Mouse (Mus musculus): Measurements from ENCODE around the gene Phex. TPM values are rescaled to one million over a fixed set of nuclear protein-coding genes. Genes with fewer than 3 reads are reported as not detected.

Gene Phex
- polyA plus RNA-seq, 1 experiment from 2014 or later: 0.10 TPM

- Histone ChIP-seq H3K36me3 (no peaks in the 10 kb centered on the region), H3K27me3 (ENCODE audit: low read depth, poor library complexity, severe bottlenecking) (no peaks in the 10 kb centered on the region), H3K9me3 (replicated peaks) (no peaks in the 10 kb centered on the region), H3K4me1 (no peaks in the 10 kb centered on the region), H3K27ac (replicated peaks) (no peak overlapping the region), H3K4me3 (no peak overlapping the region)
- WGBS: 56% methylated on average over 3 of the region's 3 CpGs
- DNase-seq (ENCODE audit: low spot score): no peak
These were observed 41.2 kb downstream of the Phex start for GRCm38 (mm10) chrX:157373873-157374272.

- Histone ChIP-seq H3K9me3 (replicated peaks) (no peaks in the 10 kb centered on the region), H3K27me3 (ENCODE audit: low read depth, poor library complexity, severe bottlenecking) (no peaks in the 10 kb centered on the region), H3K4me1 (no peaks in the 10 kb centered on the region), H3K4me3 (no peak overlapping the region), H3K36me3 (no peaks in the 10 kb centered on the region), H3K27ac (replicated peaks) (no peak overlapping the region)
- no peak for DNase-seq (ENCODE audit: low spot score)
These were observed 45.9 kb downstream of the Phex start for GRCm38 (mm10) chrX:157369166-157369565.

GRCm38 (mm10) chrX:157355521-157355920 is 59.6 kb downstream of the Phex start:
- no peaks in the 10 kb centered on the region for H3K36me3 ChIP-seq
- H3K27me3 ChIP-seq (ENCODE audit: low read depth, poor library complexity, severe bottlenecking): 0 out of 2 replicates have a peak, but pooled peaks cover 6% of the 10 kb centered on the region
- H3K27ac ChIP-seq (replicated peaks): no peak overlapping the region
- H3K4me1 ChIP-seq: no peaks in the 10 kb centered on the region
- no peaks in the 10 kb centered on the region for H3K9me3 ChIP-seq (replicated peaks)
- 90% methylated on average over 4 of the region's 4 CpGs for WGBS
- no peak overlapping the region for H3K4me3 ChIP-seq
- DNase-seq (ENCODE audit: low spot score): no peak

- no peak overlapping the region for H3K4me3 ChIP-seq
- WGBS: 85% methylated on average over 6 of the region's 6 CpGs
- DNase-seq (ENCODE audit: low spot score): no peak
- H3K36me3 ChIP-seq: no peaks in the 10 kb centered on the region
- H3K27ac ChIP-seq (replicated peaks): no peak overlapping the region
- H3K27me3 ChIP-seq (ENCODE audit: low read depth, poor library complexity, severe bottlenecking): peaks cover 6% of the 10 kb centered on the region; the same call in 1 of the 2 replicates
- no peaks in the 10 kb centered on the region for H3K9me3 ChIP-seq (replicated peaks)
- H3K4me1 ChIP-seq: no peaks in the 10 kb centered on the region
These were observed 68.9 kb downstream of the Phex start for GRCm38 (mm10) chrX:157346201-157346600.

- Histone ChIP-seq H3K27me3 (ENCODE audit: low read depth, poor library complexity, severe bottlenecking) (peaks cover 10% of the 10 kb centered on the region; the same call in 1 of the 2 replicates), H3K9me3 (replicated peaks) (no peaks in the 10 kb centered on the region), H3K4me1 (no peaks in the 10 kb centered on the region), H3K36me3 (no peaks in the 10 kb centered on the region), H3K27ac (replicated peaks) (no peak overlapping the region), H3K4me3 (no peak overlapping the region)
- WGBS: 64% methylated on average over 4 of the region's 4 CpGs
- DNase-seq (ENCODE audit: low spot score): no peak
These were observed 80.4 kb downstream of the Phex start for GRCm38 (mm10) chrX:157334726-157335125.

- DNase-seq (ENCODE audit: low spot score): no peak
- Histone ChIP-seq H3K27ac (replicated peaks) (no peak overlapping the region), H3K4me3 (no peak overlapping the region), H3K9me3 (replicated peaks) (no peaks in the 10 kb centered on the region), H3K36me3 (no peaks in the 10 kb centered on the region), H3K27me3 (ENCODE audit: low read depth, poor library complexity, severe bottlenecking) (peaks cover 6% of the 10 kb centered on the region; the same call in 1 of the 2 replicates), H3K4me1 (no peaks in the 10 kb centered on the region)
- 97% methylated on average over 3 of the region's 3 CpGs for WGBS
These were observed 85.3 kb downstream of the Phex start for GRCm38 (mm10) chrX:157329821-157330220.

- no peaks in the 10 kb centered on the region for H3K4me1 ChIP-seq
- no peak overlapping the region for H3K27ac ChIP-seq (replicated peaks)
- WGBS: 76% methylated on average over 1 of the region's 1 CpGs
- H3K4me3 ChIP-seq: no peak overlapping the region
- H3K27me3 ChIP-seq (ENCODE audit: low read depth, poor library complexity, severe bottlenecking): peaks cover 2% of the 10 kb centered on the region; the same call in 1 of the 2 replicates
- H3K9me3 ChIP-seq (replicated peaks): no peaks in the 10 kb centered on the region
- DNase-seq (ENCODE audit: low spot score): no peak
- no peaks in the 10 kb centered on the region for H3K36me3 ChIP-seq
These were observed 86.7 kb downstream of the Phex start for GRCm38 (mm10) chrX:157328396-157328795.

GRCm38 (mm10) chrX:157327756-157328155 is 87.4 kb downstream of the Phex start:
- Histone ChIP-seq H3K4me3 (no peak overlapping the region), H3K27ac (replicated peaks) (no peak overlapping the region), H3K36me3 (no peaks in the 10 kb centered on the region), H3K9me3 (replicated peaks) (no peaks in the 10 kb centered on the region), H3K4me1 (no peaks in the 10 kb centered on the region), H3K27me3 (ENCODE audit: low read depth, poor library complexity, severe bottlenecking) (no peaks in the 10 kb centered on the region)
- 91% methylated on average over 3 of the region's 3 CpGs for WGBS
- DNase-seq (ENCODE audit: low spot score): no peak

GRCm38 (mm10) chrX:157324396-157324795 is 90.7 kb downstream of the Phex start:
- Histone ChIP-seq H3K36me3 (no peaks in the 10 kb centered on the region), H3K4me3 (no peak overlapping the region), H3K4me1 (no peaks in the 10 kb centered on the region), H3K9me3 (replicated peaks) (no peaks in the 10 kb centered on the region), H3K27me3 (ENCODE audit: low read depth, poor library complexity, severe bottlenecking) (no peaks in the 10 kb centered on the region), H3K27ac (replicated peaks) (no peak overlapping the region)
- no peak for DNase-seq (ENCODE audit: low spot score)
- WGBS: 89% methylated on average over 3 of the region's 3 CpGs

- 0 out of 2 replicates have a peak, but pooled peaks cover 2% of the 10 kb centered on the region for H3K4me1 ChIP-seq
- no peak overlapping the region for H3K27ac ChIP-seq (replicated peaks)
- 88% methylated on average over 3 of the region's 3 CpGs for WGBS
- DNase-seq (ENCODE audit: low spot score): no peak
- peaks cover 25% of the 10 kb centered on the region for H3K27me3 ChIP-seq (ENCODE audit: low read depth, poor library complexity, severe bottlenecking)
- no peaks in the 10 kb centered on the region for H3K9me3 ChIP-seq (replicated peaks)
- no peaks in the 10 kb centered on the region for H3K36me3 ChIP-seq
- H3K4me3 ChIP-seq: no peak overlapping the region
These were observed 104.8 kb downstream of the Phex start for GRCm38 (mm10) chrX:157310331-157310730.

GRCm38 (mm10) chrX:157308171-157308570 is 106.9 kb downstream of the Phex start:
- 88% methylated on average over 1 of the region's 1 CpGs for WGBS
- no peak for DNase-seq (ENCODE audit: low spot score)
- peaks cover 35% of the 10 kb centered on the region for H3K27me3 ChIP-seq (ENCODE audit: low read depth, poor library complexity, severe bottlenecking)
- 0 out of 2 replicates have a peak, but pooled peaks cover 2% of the 10 kb centered on the region for H3K4me1 ChIP-seq
- H3K27ac ChIP-seq (replicated peaks): no peak overlapping the region
- no peaks in the 10 kb centered on the region for H3K36me3 ChIP-seq
- H3K9me3 ChIP-seq (replicated peaks): no peaks in the 10 kb centered on the region
- no peak overlapping the region for H3K4me3 ChIP-seq

- Histone ChIP-seq H3K4me1 (0 out of 2 replicates have a peak, but pooled peaks cover 2% of the 10 kb centered on the region), H3K9me3 (replicated peaks) (no peaks in the 10 kb centered on the region), H3K27ac (replicated peaks) (no peak overlapping the region), H3K4me3 (no peak overlapping the region), H3K27me3 (ENCODE audit: low read depth, poor library complexity, severe bottlenecking) (peaks cover 29% of the 10 kb centered on the region), H3K36me3 (no peaks in the 10 kb centered on the region)
- DNase-seq (ENCODE audit: low spot score): peak; percentile 11
- WGBS: 9% methylated on average over 3 of the region's 3 CpGs
These were observed 107.7 kb downstream of the Phex start for GRCm38 (mm10) chrX:157307411-157307810.

- Histone ChIP-seq H3K27me3 (ENCODE audit: low read depth, poor library complexity, severe bottlenecking) (peaks cover 28% of the 10 kb centered on the region), H3K9me3 (replicated peaks) (no peaks in the 10 kb centered on the region), H3K27ac (replicated peaks) (no peak overlapping the region), H3K4me3 (no peak overlapping the region), H3K36me3 (no peaks in the 10 kb centered on the region), H3K4me1 (0 out of 2 replicates have a peak, but pooled peaks cover 2% of the 10 kb centered on the region)
- WGBS: 27% methylated on average over 4 of the region's 4 CpGs
- DNase-seq (ENCODE audit: low spot score): no peak
These were observed 108.2 kb downstream of the Phex start for GRCm38 (mm10) chrX:157306796-157307405.
